Mouse (Mus musculus) layer of hippocampus, postnatal 25 days (tissue): ENCODE results near the gene Ttc32. TPM values are rescaled to one million over a fixed set of nuclear protein-coding genes. Genes with fewer than 3 reads are reported as not detected.

Experiments used
- DNase-seq, 2 experiments: peaks; one replicate each; pipeline ENCODE4 v3.0.0; 2022; ENCODE audit warnings: mixed read lengths in 2 of 2, low spot score in 1 of 2; ENCODE audit errors: extremely low spot score in 1 of 2
- total RNA-seq, 2 experiments: library from RNA; stranded (reverse); gene quantifications; 2 replicates each; pipeline ENCODE4 v1.2.3; 2021

Gene Ttc32
- total RNA-seq, 2 experiments from 2014 or later, result 4.4 to 5.7 TPM

DNA sequence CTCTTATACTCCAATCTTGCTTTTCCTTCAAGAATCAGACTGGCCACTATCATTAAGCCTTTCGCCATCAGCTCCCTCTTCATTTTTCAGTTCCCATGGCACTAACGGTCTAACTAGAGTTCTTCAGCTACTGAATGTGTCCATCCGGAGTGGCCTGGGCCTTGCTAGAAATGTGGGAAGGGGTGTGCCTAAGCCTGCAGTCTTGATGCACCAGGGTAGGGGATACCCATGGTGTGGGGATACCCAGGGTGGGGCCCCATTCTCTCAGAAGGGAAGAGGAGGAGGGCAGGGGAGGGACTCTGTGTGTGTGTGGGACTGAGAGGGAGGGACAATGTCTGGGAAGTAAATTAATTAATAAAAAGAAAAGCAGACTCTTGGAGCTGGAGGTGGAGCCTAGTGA, 13.0 kb downstream of the Ttc32 start:
- no peak for DNase-seq

DNA sequence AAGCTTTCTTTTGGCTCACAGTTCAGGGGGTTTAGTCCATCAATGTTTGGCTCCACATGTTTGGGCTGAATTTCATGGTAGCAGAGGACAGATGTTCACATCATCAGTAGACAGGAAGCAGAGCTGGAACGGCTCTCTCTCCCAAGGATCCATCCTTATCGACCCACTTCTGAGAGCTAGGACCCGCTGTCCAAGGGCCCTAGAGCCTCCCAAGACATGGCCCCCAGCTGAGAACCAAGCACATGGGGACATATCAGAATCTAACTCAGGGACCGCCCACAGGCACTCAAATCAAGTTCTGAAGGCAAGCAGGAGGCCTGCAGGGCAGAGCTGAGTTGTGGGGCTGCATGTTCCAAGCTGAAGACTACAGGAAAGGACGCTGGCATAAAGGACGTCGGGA, 14.9 kb downstream of the Ttc32 start:
- DNase-seq, result no peak

DNA sequence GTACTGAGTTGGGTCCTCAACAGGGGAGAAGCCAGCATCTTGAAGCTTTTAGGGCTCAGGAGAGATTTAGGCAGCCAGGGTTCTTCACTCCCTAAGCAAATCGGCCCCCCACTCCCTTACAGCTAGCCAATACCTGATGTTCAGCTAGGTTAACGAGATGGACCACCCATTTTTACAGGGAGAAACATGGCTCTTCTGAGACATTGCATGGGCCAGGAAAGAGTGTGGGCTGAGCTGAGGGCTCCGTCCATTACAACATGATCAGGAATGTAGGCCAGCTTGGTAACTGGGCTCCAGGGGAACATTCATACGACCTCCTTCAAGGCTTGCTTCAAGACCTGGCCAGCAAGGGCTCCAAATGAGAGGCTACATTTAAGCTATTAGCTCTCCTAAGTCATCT, 16.9 kb downstream of the Ttc32 start:
- no peak for DNase-seq

DNA sequence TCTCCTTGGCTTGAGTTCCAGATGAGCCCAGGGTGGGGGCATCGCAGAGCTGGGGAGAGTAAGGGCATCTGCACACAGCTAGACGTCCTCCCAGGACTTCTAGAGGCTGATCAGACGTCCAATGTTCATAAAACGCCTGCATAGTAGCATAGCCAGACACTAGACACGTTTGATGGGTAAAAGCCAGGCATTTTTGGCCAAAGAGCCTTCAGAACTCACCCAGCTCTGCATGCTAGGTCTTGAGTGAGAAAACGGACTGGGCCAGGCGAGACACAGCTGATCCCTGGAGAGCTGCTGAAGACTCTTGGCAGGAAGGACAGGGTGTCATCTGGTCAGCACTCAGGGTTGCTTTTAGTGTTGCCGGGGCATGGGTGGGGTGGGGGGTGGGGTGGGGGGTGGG, 18.3 kb downstream of the Ttc32 start:
- DNase-seq, result no peak

DNA sequence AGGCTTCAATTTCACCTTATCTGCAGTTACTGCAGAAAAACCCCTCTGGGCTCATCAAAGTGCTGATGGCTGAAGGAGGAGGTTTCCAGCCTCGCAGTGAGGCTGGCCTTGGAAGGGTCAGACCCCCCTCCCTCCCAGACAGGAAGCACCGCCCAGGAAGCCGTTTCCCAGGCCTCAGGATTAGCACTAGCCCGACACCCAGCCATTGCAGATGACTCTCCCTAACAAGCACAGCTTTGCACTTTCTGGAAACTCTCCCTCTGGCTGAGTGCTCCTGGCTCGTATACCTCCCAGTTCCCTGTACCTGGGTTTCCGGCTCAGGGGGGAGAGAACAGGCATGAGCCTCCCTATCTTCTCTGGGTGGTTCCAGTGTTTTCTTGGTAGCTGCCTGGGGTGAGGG, 21.0 kb downstream of the Ttc32 start:
- no peak for DNase-seq

DNA sequence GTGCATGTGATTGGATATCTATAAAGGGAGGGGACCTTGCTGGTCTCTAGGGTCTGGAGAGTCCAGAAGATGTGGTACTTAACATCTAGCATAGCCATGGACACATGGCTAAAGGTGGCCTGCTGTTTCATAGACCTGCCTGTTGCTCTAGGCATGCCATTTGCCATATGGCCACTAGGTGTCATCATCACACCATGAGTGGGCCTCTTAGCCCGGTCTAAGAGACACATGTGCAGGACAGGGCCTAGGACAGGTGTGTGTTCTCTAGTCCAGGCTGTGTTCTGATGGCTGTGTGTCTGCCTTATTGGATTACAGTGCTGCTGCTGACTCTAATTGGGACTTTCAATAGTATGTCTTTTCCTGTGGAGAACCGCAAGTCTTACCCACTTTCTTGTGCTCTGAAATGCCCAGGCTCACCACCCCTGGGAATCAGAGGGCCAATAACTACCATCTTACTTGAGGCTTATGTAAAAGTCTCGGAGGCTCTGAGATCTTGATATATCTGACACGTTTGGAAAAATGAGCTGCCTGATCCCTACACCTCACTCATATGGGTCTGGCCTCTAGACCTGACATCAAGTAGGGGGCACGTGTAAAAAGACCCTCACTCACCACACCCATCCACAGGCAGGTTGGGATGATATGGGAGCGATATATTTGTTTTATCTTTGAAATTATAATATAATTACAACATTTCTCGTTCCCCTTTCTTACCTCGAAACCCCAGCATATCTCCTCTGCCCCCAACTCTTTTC, 22.5 kb downstream of the Ttc32 start:
- peak; percentile 62 to 88 for DNase-seq

DNA sequence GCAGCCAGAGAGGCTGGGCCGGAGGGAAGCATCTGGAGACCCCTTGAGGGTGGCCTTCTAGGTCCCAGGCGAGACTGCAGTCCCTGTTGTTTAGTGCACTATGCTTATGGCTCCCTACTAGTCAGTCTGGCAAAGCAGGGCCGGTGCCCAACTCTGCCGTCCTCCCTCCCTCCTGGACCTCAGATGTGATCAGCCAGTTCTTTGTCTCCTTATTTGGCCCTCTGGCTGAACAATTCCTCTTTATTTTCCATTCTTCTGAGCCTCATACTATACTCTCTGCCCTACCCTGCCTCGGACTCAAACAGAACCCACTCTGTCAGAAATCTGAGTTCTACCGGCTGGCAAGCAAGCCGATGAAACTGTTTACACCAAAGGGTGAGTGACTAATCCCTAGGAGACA, 23.5 kb downstream of the Ttc32 start:
- no peak for DNase-seq

DNA sequence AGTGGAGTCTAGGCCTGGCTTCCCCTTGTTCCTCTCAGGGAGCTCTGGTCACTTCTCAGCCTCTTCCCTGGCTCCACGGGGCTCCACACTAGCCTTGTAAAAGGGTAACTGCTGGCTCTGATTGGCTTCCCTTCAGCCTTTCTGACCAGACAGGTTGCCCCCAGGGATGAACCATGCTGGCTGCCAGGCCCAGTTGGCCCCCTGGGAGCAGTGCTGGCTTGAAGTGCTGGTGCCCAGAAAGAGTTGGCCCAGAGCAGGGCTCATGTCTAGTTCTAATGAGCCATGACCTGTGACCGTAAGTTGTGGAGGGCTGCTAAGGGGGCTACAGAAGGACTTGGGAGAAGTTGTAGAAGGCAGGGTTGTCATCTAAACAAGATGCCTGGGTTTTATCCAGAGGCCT, 24.2 kb downstream of the Ttc32 start:
- DNase-seq, result no peak

DNA sequence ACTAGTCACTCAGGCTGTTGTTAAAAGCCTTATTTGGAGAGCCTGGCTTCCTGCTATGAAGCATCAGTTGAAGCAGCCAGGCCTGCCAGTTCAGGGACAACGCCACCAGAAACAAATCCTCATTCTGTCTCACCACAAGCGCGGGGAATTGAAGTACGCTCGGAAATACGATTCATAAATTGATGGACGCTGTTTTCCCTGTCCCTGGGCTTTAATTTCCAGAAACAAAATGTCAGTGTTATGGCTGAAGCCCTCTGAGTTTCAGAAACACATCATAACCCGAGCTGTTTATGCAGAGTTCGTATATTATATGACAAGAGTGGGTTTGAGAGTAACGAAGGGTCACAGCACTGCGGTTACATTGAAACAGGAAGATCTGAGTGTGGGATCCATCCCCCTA, 25.5 kb downstream of the Ttc32 start:
- no peak for DNase-seq

DNA sequence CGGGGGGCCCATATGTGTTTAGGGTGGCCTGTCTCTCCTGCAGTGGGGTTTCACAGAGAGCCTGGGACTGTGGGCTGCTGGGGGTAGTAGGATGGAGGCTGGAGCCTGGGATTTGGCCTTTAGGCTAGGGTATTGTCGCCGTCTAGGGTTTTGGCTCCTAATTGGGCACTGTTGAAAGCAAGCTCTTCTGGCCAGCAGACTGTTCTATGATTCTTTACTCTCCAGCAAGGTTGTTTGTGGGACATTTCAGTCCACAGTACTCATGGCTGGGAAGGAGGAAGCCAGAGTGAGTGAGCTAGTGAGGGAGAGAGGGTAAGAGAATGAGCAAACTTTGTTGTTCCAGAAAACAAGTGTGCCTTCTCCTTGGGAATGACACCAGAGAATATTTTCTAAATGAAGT, 29.7 kb downstream of the Ttc32 start:
- no peak for DNase-seq

DNA sequence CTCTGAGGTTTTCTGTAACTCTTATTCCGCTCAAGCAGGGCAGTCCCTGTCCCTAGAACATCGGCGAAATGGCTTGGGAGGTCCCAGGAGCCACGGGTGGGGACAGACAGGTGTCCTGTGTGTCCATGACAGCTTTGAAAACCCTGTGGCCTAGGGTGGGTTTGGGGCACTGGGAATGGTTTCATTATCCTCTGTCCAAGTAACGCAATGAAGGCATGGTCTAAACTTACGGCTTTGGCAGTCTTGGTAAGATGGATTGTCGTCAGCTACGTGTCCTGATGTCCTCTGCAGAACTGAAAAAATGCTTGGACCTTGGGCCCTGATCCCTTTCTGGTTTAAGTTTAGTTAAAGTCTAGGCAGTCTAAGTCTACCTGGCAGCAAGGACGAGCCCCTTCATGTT, 30.2 kb downstream of the Ttc32 start:
- no peak for DNase-seq

DNA sequence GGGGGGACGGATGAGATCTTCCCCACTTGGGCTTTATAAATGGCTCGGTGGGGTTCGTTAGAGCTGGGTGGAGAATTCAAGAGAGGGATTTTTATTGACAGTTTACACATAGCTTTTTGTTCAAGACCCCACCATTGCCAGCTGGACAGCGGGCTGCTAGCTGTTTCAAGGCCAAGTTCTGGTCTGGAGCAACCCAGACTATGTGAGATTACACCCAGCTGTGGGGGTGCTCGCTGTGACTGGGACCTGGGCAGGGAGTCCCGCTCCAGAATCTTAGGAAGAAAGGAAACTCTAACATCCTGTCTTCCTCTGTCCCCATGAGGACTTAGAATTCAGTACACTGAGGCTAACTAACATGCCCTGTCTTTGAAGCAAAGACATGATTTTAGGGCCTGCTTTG, 33.8 kb downstream of the Ttc32 start:
- no peak for DNase-seq

DNA sequence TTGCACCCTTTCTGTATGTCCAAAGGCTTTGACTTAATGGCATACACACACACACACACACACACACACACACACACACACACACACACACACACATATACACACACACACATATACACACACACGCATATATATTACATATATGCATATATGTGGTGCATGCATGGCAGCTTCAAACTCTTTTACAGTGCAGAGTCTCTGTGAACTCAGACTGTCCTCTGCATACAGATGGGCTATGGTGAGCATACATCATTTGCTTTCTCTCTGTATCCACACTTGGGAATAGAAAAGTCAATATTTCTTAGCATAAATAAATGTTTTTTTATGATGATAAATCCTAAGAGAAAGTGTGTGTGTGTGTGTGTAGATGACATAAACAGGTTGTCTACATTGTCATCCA, 41.3 kb downstream of the Ttc32 start:
- DNase-seq, result no peak

DNA sequence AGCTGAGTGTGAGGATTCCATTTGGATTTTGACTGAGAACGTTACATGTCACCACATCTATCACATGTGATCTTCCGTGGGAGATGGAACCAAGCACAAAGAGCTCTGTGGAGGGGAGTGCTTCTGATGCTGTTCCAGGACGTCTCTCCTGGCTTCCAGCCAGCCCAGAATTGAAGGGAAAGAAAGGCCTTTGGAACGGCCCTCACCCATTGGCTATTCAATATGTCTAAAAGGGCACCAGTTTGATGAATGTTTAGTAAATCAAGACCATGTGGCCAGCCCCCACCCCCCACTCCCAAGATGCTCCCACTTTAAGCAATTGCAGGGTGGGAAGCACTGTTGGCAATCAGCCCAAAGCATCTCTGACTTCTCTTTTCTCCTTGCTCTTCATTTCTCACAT, 41.7 kb downstream of the Ttc32 start:
- DNase-seq, result no peak

DNA sequence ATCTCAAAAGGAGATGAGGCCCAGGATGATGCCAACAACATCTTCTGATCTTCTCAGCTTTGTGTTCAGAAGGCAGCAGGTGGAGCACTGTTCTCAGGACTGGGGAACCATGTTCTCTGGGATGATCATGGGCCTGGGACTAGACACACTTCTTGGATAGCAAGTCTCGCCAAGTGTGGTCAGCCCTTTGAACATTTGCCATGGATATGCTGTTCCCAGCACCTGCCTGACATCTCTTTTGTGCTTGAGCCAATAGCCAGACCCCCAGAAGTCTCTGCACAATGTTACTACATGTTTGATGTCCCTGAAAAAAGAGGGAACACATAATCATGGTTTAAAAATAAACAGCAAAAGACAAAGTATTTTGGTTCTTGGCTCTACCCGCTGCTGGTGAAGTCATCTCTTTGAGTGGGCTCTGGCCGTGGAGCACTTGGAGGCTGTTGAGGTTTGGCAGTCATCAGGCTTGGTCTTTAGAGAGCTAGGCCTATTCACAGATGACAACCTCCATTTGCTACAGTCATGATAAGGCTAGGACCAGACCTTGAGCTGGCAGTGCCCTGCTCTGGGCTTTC, 47.8 kb downstream of the Ttc32 start:
- no peak for DNase-seq

DNA sequence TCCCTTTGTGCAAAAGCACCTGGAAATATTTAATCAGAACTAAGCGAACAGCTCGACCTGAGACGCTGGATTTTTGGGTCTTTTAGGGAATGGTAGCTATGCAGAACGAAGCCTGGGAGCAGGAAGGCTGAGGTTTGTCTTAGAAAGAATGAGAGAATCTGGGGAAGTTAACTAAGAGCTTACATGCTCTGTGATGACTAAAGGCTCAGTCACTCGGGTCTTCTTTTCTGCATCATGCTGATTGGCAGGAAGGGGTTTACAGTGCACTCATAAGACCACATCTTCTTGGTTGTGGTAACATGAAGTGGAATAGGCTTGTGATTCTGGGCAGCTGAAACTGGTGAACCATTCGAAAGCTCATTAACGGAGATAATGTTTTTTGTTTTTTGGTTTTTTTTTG, 60.4 kb downstream of the Ttc32 start:
- no peak for DNase-seq

Other genes starting within 250 kb of the Ttc32 start
- 100 to 1,000 TPM; 222 to 223 TPM for gene Laptm4a, start 108.3 kb upstream of the Ttc32 start, total RNA-seq
- gene Matn3, start 82.1 kb upstream of the Ttc32 start, total RNA-seq, result not detected
- 10 to 100 TPM; 41.6 to 45.3 TPM for gene Wdr35, start 56.1 kb upstream of the Ttc32 start, total RNA-seq